Mouse (Mus musculus) midbrain, embryonic 13.5 days (tissue): ENCODE results near the gene Gm867. TPM values are rescaled to one million over a fixed set of nuclear protein-coding genes. Genes with fewer than 3 reads are reported as not detected.

Experiments used
- ATAC-seq: fragments of 200-750 bp; cut with Nextera tagmentation; 2 replicates; pipeline ENCODE4 v1.8.0; 2017; ENCODE audit warnings: mild to moderate bottlenecking, moderate TSS enrichment, moderate library complexity
- H3K27ac ChIP-seq: fragments of 300-500 bp; sonication (generic); 2 replicates; pipeline ENCODE4 v1.5.1; 2015; ENCODE audit warnings: inconsistent platforms, mild to moderate bottlenecking, moderate library complexity
- H3K27me3 ChIP-seq: fragments of 300-500 bp; sonication (generic); 2 replicates; pipeline ENCODE4 v1.6.1; 2015; ENCODE audit warnings: mild to moderate bottlenecking, inconsistent platforms
- H3K36me3 ChIP-seq: fragments of 300-500 bp; sonication (generic); 2 replicates; pipeline ENCODE4 v1.6.1; 2015; ENCODE audit warnings: mild to moderate bottlenecking, inconsistent platforms
- H3K4me1 ChIP-seq: fragments of 300-500 bp; sonication (generic); replicated peaks from 2 replicates; pipeline ENCODE4 v1.6.1; 2015; ENCODE audit warnings: inconsistent platforms
- H3K4me2 ChIP-seq: fragments of 300-500 bp; sonication (generic); replicated peaks from 2 replicates; pipeline ENCODE4 v1.6.1; 2015; ENCODE audit warnings: moderate library complexity, mild to moderate bottlenecking, inconsistent platforms
- H3K4me3 ChIP-seq: fragments of 300-500 bp; sonication (generic); replicated peaks from 2 replicates; pipeline ENCODE4 v1.5.1; 2015; ENCODE audit warnings: mild to moderate bottlenecking, inconsistent platforms
- H3K9ac ChIP-seq: fragments of 300-500 bp; sonication (generic); replicated peaks from 2 replicates; pipeline ENCODE4 v1.6.1; 2015; ENCODE audit warnings: mild to moderate bottlenecking, inconsistent platforms
- H3K9me3 ChIP-seq: fragments of 300-500 bp; sonication (generic); 2 replicates; pipeline ENCODE4 v1.6.1; 2016; ENCODE audit warnings: mild to moderate bottlenecking, inconsistent platforms
- WGBS: fragments of 180-500 bp; shearing (Covaris S2); methylation state at CpG from one replicate; pipeline ENCODE4 v1.1.7; 2015; 5-methylcytosine and 5-hydroxymethylcytosine counted together
- polyA plus RNA-seq: library from polyadenylated mRNA; unstranded; fragments of >200 nt; fragmentation: Nextera tagmentation; extraction: Ambion mirVana; gene quantifications from 2 replicates; pipeline ENCODE4 v1.2.1, GENCODE M21; 2015

The Gm867 gene
- polyA plus RNA-seq, 1 experiment from 2014 or later = 0.35 TPM

- no peak overlapping the region for H3K4me3 ChIP-seq
- H3K27me3 ChIP-seq = no peaks in the 10 kb centered on the region
- H3K27ac ChIP-seq = no peak overlapping the region
- H3K36me3 ChIP-seq = peaks cover 10% of the 10 kb centered on the region
- ATAC-seq = no peak
- no peaks in the 10 kb centered on the region for H3K9me3 ChIP-seq
- H3K4me1 ChIP-seq = peaks cover 13% of the 10 kb centered on the region
- no peak overlapping the region for H3K9ac ChIP-seq
- 60% methylated on average over 8 of the region's 8 CpGs for WGBS
- no peak overlapping the region for H3K4me2 ChIP-seq
Observed at GRCm38 (mm10) chr10:75889406-75890153, 50.9 kb downstream of the Gm867 start.

Other genes starting within 250 kb of the Gm867 start
- 36.0 and 39.7 TPM in 2 replicates for gene Cabin1, start 176.3 kb downstream of the Gm867 start, polyA plus RNA-seq
- 83.7 and 87.8 TPM in 2 replicates for gene Ddt, start 167.3 kb downstream of the Gm867 start, polyA plus RNA-seq
- gene Gm20441, start 159.7 kb downstream of the Gm867 start, polyA plus RNA-seq = not detected in 2 replicates
- gene Gstt3, start 159.3 kb downstream of the Gm867 start, polyA plus RNA-seq = 0.30 and 0.61 TPM in 2 replicates
- gene Gstt1, start 142.1 kb downstream of the Gm867 start, polyA plus RNA-seq = 4.8 and 5.5 TPM in 2 replicates
- gene Gstt4, start 118.1 kb downstream of the Gm867 start, polyA plus RNA-seq = not detected in 2 replicates
- 5.8 and 5.9 TPM in 2 replicates for gene Gstt2, start 103.2 kb downstream of the Gm867 start, polyA plus RNA-seq
- 1,337 and 1,364 TPM in 2 replicates for gene Mif, start 80.4 kb downstream of the Gm867 start, polyA plus RNA-seq
- 1.9 and 2.1 TPM in 2 replicates for gene Derl3, start 47.3 kb downstream of the Gm867 start, polyA plus RNA-seq
- 323 and 327 TPM in 2 replicates for gene Smarcb1, start 19.1 kb downstream of the Gm867 start, polyA plus RNA-seq
- gene Chchd10, start 7.5 kb downstream of the Gm867 start, polyA plus RNA-seq = 15.1 and 17.1 TPM in 2 replicates
- gene Mmp11, start 4.2 kb downstream of the Gm867 start, polyA plus RNA-seq = 22.7 and 29.5 TPM in 2 replicates
- gene Vpreb3, start 2.4 kb upstream of the Gm867 start, polyA plus RNA-seq = 0.58 and 0.73 TPM in 2 replicates
- 0.07 TPM in 1 of 2 replicates, not detected in the other for gene Gm5134, start 13.8 kb upstream of the Gm867 start, polyA plus RNA-seq
- 14.1 and 14.9 TPM in 2 replicates for gene Zfp280b, start 92.0 kb upstream of the Gm867 start, polyA plus RNA-seq
- not detected in 2 replicates for gene Slc5a4b, start 170.3 kb upstream of the Gm867 start, polyA plus RNA-seq
- 0.09 and 0.13 TPM in 2 replicates for gene Slc5a4a, start 206.8 kb upstream of the Gm867 start, polyA plus RNA-seq